Mouse (Mus musculus) urinary bladder, postnatal 4 days (tissue): Measurements from ENCODE around the gene Casp3.

Experiments
- DNase-seq, 2 experiments: peaks; one replicate each; pipeline ENCODE4 v3.0.0; 2021 to 2022; ENCODE audit warnings: low spot score in 2 of 2

Gene Casp3

GRCm38 (mm10) chr8:46606930-46607329, 10.2 kb upstream of the Casp3 start:
- no peak for DNase-seq

GRCm38 (mm10) chr8:46611557-46611956, 5.5 kb upstream of the Casp3 start:
- no peak for DNase-seq

GRCm38 (mm10) chr8:46612913-46613312, 4.2 kb upstream of the Casp3 start:
- DNase-seq, result no peak

- no peak for DNase-seq
Measured at GRCm38 (mm10) chr8:46613377-46613776, 3.7 kb upstream of the Casp3 start.

- no peak for DNase-seq
Measured at GRCm38 (mm10) chr8:46615936-46616335, 1.2 kb upstream of the Casp3 start.

- no peak for DNase-seq
Measured at GRCm38 (mm10) chr8:46617690-46618620, 864 bp downstream of the Casp3 start.

- no peak for DNase-seq
Measured at GRCm38 (mm10) chr8:46618639-46619320, 1.7 kb downstream of the Casp3 start.

- DNase-seq, result no peak
Measured at GRCm38 (mm10) chr8:46622446-46623270, 5.6 kb downstream of the Casp3 start.

GRCm38 (mm10) chr8:46625166-46625565, 8.1 kb downstream of the Casp3 start:
- DNase-seq, result no peak

GRCm38 (mm10) chr8:46626642-46627041, 9.6 kb downstream of the Casp3 start:
- no peak for DNase-seq

GRCm38 (mm10) chr8:46627881-46628280, 10.8 kb downstream of the Casp3 start:
- DNase-seq, result no peak

- DNase-seq, result no peak
Measured at GRCm38 (mm10) chr8:46628645-46629044, 11.6 kb downstream of the Casp3 start.

GRCm38 (mm10) chr8:46630422-46630821, 13.3 kb downstream of the Casp3 start:
- no peak for DNase-seq

- no peak for DNase-seq
Measured at GRCm38 (mm10) chr8:46630932-46631331, 13.8 kb downstream of the Casp3 start.

GRCm38 (mm10) chr8:46639010-46639571, 22.0 kb downstream of the Casp3 start:
- no peak for DNase-seq

GRCm38 (mm10) chr8:46639852-46640251, 22.8 kb downstream of the Casp3 start:
- DNase-seq, result no peak

- DNase-seq, result no peak
Measured at GRCm38 (mm10) chr8:46641272-46641671, 24.2 kb downstream of the Casp3 start.

GRCm38 (mm10) chr8:46648421-46648820, 31.3 kb downstream of the Casp3 start:
- DNase-seq, result no peak

GRCm38 (mm10) chr8:46651872-46652271, 34.8 kb downstream of the Casp3 start:
- DNase-seq, result no peak

GRCm38 (mm10) chr8:46655919-46656318, 38.8 kb downstream of the Casp3 start:
- no peak for DNase-seq

- DNase-seq, result peak in 1 of 2 experiments; percentile 27
Measured at GRCm38 (mm10) chr8:46671496-46671895, 54.4 kb downstream of the Casp3 start.
